Mouse (Mus musculus) intestine, embryonic 14.5 days (tissue): ENCODE data around the gene Ntng1. TPM values are rescaled to one million over a fixed set of nuclear protein-coding genes. Genes with fewer than 3 reads are reported as not detected.

Experiments
- ATAC-seq: fragments of 200-750 bp; cut with Nextera tagmentation; replicated peaks from 2 replicates; pipeline ENCODE4 v1.8.0; 2017; ENCODE audit warnings: low read depth, moderate number of reproducible peaks, moderate TSS enrichment, moderate library complexity; ENCODE audit not compliant: low FRiP score, low TSS enrichment
- DNase-seq: peaks from one replicate; pipeline ENCODE4 v3.0.0-alpha.2; 2018; ENCODE audit warnings: low spot score
- H3K27ac ChIP-seq: fragments of 300-500 bp; sonication (generic); 2 replicates; pipeline ENCODE4 v1.5.1; 2014; ENCODE audit warnings: low read depth, mild to moderate bottlenecking, control low read depth
- H3K27me3 ChIP-seq: fragments of 300-500 bp; sonication (generic); replicated peaks from 2 replicates; pipeline ENCODE4 v1.6.1; 2014; ENCODE audit warnings: low read length, control low read depth; ENCODE audit not compliant: control insufficient read depth, insufficient read depth
- H3K36me3 ChIP-seq: fragments of 300-500 bp; sonication (generic); 2 replicates; pipeline ENCODE4 v1.6.1; 2014; ENCODE audit warnings: low read length, control low read depth; ENCODE audit not compliant: control insufficient read depth, insufficient read depth
- H3K4me1 ChIP-seq: fragments of 300-500 bp; sonication (generic); replicated peaks from 2 replicates; pipeline ENCODE4 v1.6.1; 2014; ENCODE audit warnings: low read length, control low read depth, mixed read lengths; ENCODE audit not compliant: control insufficient read depth, insufficient read depth
- H3K4me2 ChIP-seq: fragments of 300-500 bp; sonication (generic); 2 replicates; pipeline ENCODE4 v1.6.1; 2014; ENCODE audit warnings: low read length
- H3K4me3 ChIP-seq: fragments of 300-500 bp; sonication (generic); 2 replicates; pipeline ENCODE4 v1.5.1; 2014; ENCODE audit warnings: low read depth, low read length, control low read depth, mixed read lengths
- H3K9ac ChIP-seq: fragments of 300-500 bp; sonication (generic); 2 replicates; pipeline ENCODE4 v1.6.1; 2014; ENCODE audit warnings: mild to moderate bottlenecking, low read length
- H3K9me3 ChIP-seq: fragments of 300-500 bp; sonication (generic); 2 replicates; pipeline ENCODE4 v1.6.1; 2016; ENCODE audit warnings: low read length, control low read depth; ENCODE audit not compliant: control insufficient read depth
- WGBS: fragments of 180-500 bp; shearing (Covaris S2); extraction: QIAGEN DNeasy Blood & Tissue Kit; methylation state at CpG from one replicate; pipeline ENCODE4 v1.1.7; 2014; 5-methylcytosine and 5-hydroxymethylcytosine counted together
- polyA plus RNA-seq: library from polyadenylated mRNA; unstranded; fragments of >200 nt; fragmentation: Nextera tagmentation; extraction: Ambion mirVana; gene quantifications from 2 replicates; pipeline ENCODE4 v1.2.1, GENCODE M21; 2014

Ntng1 gene
- polyA plus RNA-seq, 1 experiment from 2014 or later: 3.0 TPM

- Histone ChIP-seq H3K4me2 (peak overlapping the region; percentile 13), H3K9me3 (no peaks in the 10 kb centered on the region), H3K9ac (no peak overlapping the region), H3K27ac (no peak overlapping the region; the same call in 1 of the 2 replicates), H3K36me3 (no peaks in the 10 kb centered on the region), H3K27me3 (no peaks in the 10 kb centered on the region), H3K4me1 (peaks cover 9% of the 10 kb centered on the region; the same call in 1 of the 2 replicates), H3K4me3 (no peak overlapping the region)
- 15% methylated on average over 18 of the region's 18 CpGs for WGBS
- DNase-seq (no peak), ATAC-seq (peak; percentile 55; the same call in 1 of the 2 replicates)
Measured at GRCm38 (mm10) chr3:110022783-110023599, 120.8 kb downstream of the Ntng1 start.

- H3K4me1 ChIP-seq: no peaks in the 10 kb centered on the region
- 86% methylated on average over 14 of the region's 14 CpGs for WGBS
- H3K36me3 ChIP-seq: no peaks in the 10 kb centered on the region
- H3K27me3 ChIP-seq: no peaks in the 10 kb centered on the region
- no peak for ATAC-seq
- no peak for DNase-seq
- H3K9me3 ChIP-seq: no peaks in the 10 kb centered on the region
- H3K27ac ChIP-seq: no peak overlapping the region
- H3K9ac ChIP-seq: no peak overlapping the region
- H3K4me2 ChIP-seq: no peak overlapping the region
- no peak overlapping the region for H3K4me3 ChIP-seq
Measured at GRCm38 (mm10) chr3:110010870-110011626, 132.8 kb downstream of the Ntng1 start.

GRCm38 (mm10) chr3:110010441-110010840 is 133.4 kb downstream of the Ntng1 start:
- 82% methylated on average over 2 of the region's 2 CpGs for WGBS
- Histone ChIP-seq H3K4me3 (no peak overlapping the region), H3K4me1 (no peaks in the 10 kb centered on the region), H3K9me3 (no peaks in the 10 kb centered on the region), H3K27me3 (no peaks in the 10 kb centered on the region), H3K27ac (no peak overlapping the region), H3K4me2 (no peak overlapping the region), H3K36me3 (no peaks in the 10 kb centered on the region), H3K9ac (no peak overlapping the region)
- ATAC-seq (no peak), DNase-seq (no peak)

- WGBS: 44% methylated on average over 5 of the region's 5 CpGs
- no peak for DNase-seq
- Histone ChIP-seq H3K36me3 (no peaks in the 10 kb centered on the region), H3K27me3 (no peaks in the 10 kb centered on the region), H3K4me2 (no peak overlapping the region), H3K27ac (no peak overlapping the region), H3K4me3 (no peak overlapping the region), H3K4me1 (0 out of 2 replicates have a peak, but pooled peaks cover 3% of the 10 kb centered on the region), H3K9ac (no peak overlapping the region), H3K9me3 (no peaks in the 10 kb centered on the region)
- ATAC-seq: no peak
Measured at GRCm38 (mm10) chr3:110000349-110000748, 143.5 kb downstream of the Ntng1 start.

DNA sequence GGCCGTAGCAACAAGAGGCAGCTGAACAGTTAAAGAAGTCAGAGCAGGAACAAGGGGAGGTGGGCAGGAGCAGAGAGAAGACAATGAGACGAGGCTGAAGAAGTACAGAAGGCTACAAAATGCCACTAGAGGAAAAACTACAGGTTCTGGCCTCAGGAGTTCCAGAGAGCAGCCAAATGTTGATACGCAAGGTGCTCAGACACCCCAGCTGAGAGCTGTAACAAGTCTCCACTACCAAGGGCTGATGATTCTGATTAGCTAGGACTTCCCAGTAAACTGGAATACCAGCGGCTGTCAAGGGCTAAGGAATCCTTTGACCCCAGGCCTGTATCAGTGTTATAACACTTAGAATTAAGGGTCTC is 148.2 kb downstream of the Ntng1 start:
- Histone ChIP-seq H3K4me3 (no peak overlapping the region), H3K4me2 (no peak overlapping the region), H3K36me3 (no peaks in the 10 kb centered on the region), H3K4me1 (0 out of 2 replicates have a peak, but pooled peaks cover 3% of the 10 kb centered on the region), H3K27ac (no peak overlapping the region), H3K9ac (no peak overlapping the region), H3K9me3 (no peaks in the 10 kb centered on the region), H3K27me3 (no peaks in the 10 kb centered on the region)
- no peak for DNase-seq
- WGBS: 53% methylated on average over 4 of the region's 4 CpGs
- no peak for ATAC-seq

DNA sequence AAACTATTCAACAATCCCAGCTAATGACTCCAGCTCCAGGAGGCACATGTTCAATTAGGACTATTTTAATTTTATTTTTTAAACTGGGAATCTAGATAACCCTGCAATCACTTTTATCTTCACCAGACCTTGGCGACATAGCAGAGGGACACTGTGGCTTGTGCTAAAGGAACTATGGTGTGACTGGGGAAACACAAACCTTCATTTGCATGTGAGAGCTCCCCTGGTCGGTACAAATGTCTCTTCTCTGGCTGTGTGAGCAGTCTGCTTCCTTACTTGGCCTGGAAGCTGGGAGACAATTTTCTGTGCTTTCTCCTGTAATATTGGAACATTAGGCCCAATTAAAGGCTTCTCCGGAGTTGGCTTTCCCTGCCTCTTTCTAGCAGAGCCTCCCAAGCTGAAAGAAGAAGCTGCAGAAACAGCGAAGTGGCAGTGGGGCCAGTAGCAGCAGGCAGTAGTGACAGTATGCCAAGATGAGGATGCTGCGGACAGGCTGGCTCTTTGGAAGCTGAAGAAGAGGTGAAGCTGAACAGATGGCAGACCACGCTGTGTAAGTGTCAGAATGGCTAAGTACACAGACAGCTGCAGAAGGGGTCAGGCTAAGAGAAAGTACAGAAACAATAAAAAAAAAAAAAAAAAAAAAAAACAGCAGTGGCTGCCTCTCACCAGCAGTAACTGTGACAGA is 148.7 kb downstream of the Ntng1 start:
- WGBS: 31% methylated on average over 6 of the region's 6 CpGs
- Histone ChIP-seq H3K9me3 (no peaks in the 10 kb centered on the region), H3K4me3 (no peak overlapping the region), H3K27ac (no peak overlapping the region), H3K4me2 (no peak overlapping the region), H3K9ac (no peak overlapping the region), H3K36me3 (no peaks in the 10 kb centered on the region), H3K27me3 (no peaks in the 10 kb centered on the region), H3K4me1 (0 out of 2 replicates have a peak, but pooled peaks cover 3% of the 10 kb centered on the region)
- ATAC-seq (no peak), DNase-seq (no peak)

GRCm38 (mm10) chr3:109984086-109984485 is 159.7 kb downstream of the Ntng1 start:
- no peak for DNase-seq
- no peaks in the 10 kb centered on the region for H3K9me3 ChIP-seq
- no peak overlapping the region for H3K27ac ChIP-seq
- no peaks in the 10 kb centered on the region for H3K27me3 ChIP-seq
- no peak overlapping the region for H3K4me2 ChIP-seq
- 80% methylated on average over 2 of the region's 2 CpGs for WGBS
- H3K4me1 ChIP-seq: no peaks in the 10 kb centered on the region
- H3K36me3 ChIP-seq: no peaks in the 10 kb centered on the region
- no peak overlapping the region for H3K9ac ChIP-seq
- no peak for ATAC-seq
- no peak overlapping the region for H3K4me3 ChIP-seq

DNA sequence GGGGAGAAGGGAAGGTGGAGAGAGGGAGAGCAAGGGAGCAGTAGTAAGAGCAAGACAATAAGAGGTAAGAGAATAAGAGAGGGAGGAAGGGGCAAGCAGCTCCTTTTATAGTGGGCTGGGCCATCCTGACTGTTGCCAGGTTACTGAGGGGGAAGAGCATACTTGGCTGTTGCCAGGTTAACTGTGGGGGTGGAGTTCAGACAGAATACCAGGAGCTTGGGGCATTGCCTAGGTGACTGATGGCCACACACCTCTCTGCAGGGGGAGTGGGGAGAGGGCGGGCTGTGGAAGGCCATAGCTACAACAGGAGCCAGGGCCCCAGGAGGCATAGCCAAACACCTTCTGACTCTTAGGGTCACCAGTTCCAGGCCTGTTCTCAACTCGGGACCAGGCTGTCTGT is 166.2 kb downstream of the Ntng1 start:
- Histone ChIP-seq H3K4me2 (no peak overlapping the region), H3K27me3 (no peaks in the 10 kb centered on the region), H3K4me1 (no peaks in the 10 kb centered on the region), H3K4me3 (no peak overlapping the region), H3K36me3 (no peaks in the 10 kb centered on the region), H3K27ac (no peak overlapping the region), H3K9me3 (no peaks in the 10 kb centered on the region), H3K9ac (no peak overlapping the region)
- ATAC-seq: 0 out of 2 replicates have a peak, but pooled peaks have one; percentile 27
- no peak for DNase-seq
- 42% methylated on average over 2 of the region's 2 CpGs for WGBS
